Mouse (Mus musculus) myocyte (in vitro differentiated cells): ENCODE measurements around the gene 3110082I17Rik.

Source experiments
- E2F4 ChIP-seq: IDR thresholded peaks from one replicate; pipeline ENCODE4 v1.6.1; 2011; ENCODE audit warnings: mild to moderate bottlenecking, control low read depth, moderate library complexity; ENCODE audit not compliant: insufficient read depth
- MAX ChIP-seq: IDR thresholded peaks from one replicate; pipeline ENCODE4 v1.6.1; 2011; ENCODE audit warnings: low read depth, mild to moderate bottlenecking, control low read depth
- MYOD1 ChIP-seq, 3 experiments: IDR thresholded peaks; one replicate each; pipeline ENCODE4 v1.6.1; 2011; ENCODE audit warnings: control low read depth in 2 of 3, low read depth in 2 of 3, mild to moderate bottlenecking in 2 of 3, moderate library complexity in 1 of 3; ENCODE audit not compliant: insufficient read length in 2 of 3, control insufficient read depth in 1 of 3
- MYOG ChIP-seq, 3 experiments: IDR thresholded peaks; one replicate each; pipeline ENCODE4 v1.6.1; 2011; ENCODE audit warnings: control low read depth in 2 of 3, low read depth in 2 of 3, mild to moderate bottlenecking in 2 of 3; ENCODE audit not compliant: insufficient read length in 2 of 3, control insufficient read depth in 1 of 3, insufficient read depth in 1 of 3
- POLR2A ChIP-seq: IDR thresholded peaks from one replicate; pipeline ENCODE4 v1.6.1; 2011; ENCODE audit warnings: low read depth, mild to moderate bottlenecking, control low read depth, moderate library complexity; ENCODE audit not compliant: insufficient read length
- POLR2AphosphoS2 ChIP-seq: IDR thresholded peaks from one replicate; pipeline ENCODE4 v1.6.1; 2011; ENCODE audit warnings: low read depth, control low read depth; ENCODE audit not compliant: insufficient read length
- REST ChIP-seq: IDR thresholded peaks from one replicate; pipeline ENCODE4 v1.6.1; 2011; ENCODE audit warnings: mild to moderate bottlenecking, control low read depth, moderate library complexity; ENCODE audit not compliant: insufficient read depth, insufficient read length
- USF1 ChIP-seq: IDR thresholded peaks from one replicate; pipeline ENCODE4 v1.6.1; 2011; ENCODE audit warnings: low read depth, mild to moderate bottlenecking, control low read depth, moderate library complexity

GRCm38 (mm10) chr5:139387329-139388194 is 72.8 kb downstream of the 3110082I17Rik start:
- TF ChIP-seq MYOD1 (IDR thresholded peaks at IDR 0.05; ENCODE audit: control insufficient read depth in 1 of 3, insufficient read length in 2 of 3, low read depth in 2 of 3): no peak
- no peak for TF ChIP-seq POLR2A
- TF ChIP-seq MYOG (IDR thresholded peaks at IDR 0.05; ENCODE audit: control insufficient read depth in 1 of 3, insufficient read depth in 1 of 3, insufficient read length in 2 of 3, low read depth in 2 of 3): no peak
- TF ChIP-seq POLR2AphosphoS2: no peak
- TF ChIP-seq REST: no peak
- no peak for TF ChIP-seq USF1
- TF ChIP-seq MAX: no peak
- no peak for TF ChIP-seq E2F4
